Mouse (Mus musculus): ENCODE measurements around the gene Dab2ip. TPM values are rescaled to one million over a fixed set of nuclear protein-coding genes. Genes with fewer than 3 reads are reported as not detected.
A peak's percentile ranks its signal among the peaks of the same experiment; 100 is the strongest.

The Dab2ip gene
- total RNA-seq, 2 experiments from 2014 or later: 155 to 169 TPM

DNA sequence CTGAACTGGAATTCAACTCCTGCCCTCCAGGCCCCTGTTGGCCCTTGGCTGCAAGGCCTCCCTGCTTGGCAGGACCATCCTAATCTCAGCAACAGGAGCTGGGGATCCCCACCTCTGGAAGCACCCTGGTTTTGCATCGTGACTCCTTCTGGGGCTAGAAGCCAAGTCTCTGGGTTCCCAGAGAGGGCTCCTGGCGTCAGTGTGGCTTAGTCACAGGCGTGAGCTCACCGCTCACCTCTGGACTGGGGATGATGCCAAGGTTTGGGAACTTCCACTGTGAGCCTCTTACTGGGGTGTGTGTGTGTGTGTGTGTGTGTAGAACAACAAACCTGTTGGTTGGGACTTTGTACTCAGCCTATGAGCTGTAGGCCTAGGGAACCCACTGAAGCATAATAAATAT lies 31.7 kb downstream of the Dab2ip start:
- intact Hi-C loops (cut with DNase I): no loop called here
- no peak for DNase-seq (ENCODE audit: low spot score in 2 of 2)

DNA sequence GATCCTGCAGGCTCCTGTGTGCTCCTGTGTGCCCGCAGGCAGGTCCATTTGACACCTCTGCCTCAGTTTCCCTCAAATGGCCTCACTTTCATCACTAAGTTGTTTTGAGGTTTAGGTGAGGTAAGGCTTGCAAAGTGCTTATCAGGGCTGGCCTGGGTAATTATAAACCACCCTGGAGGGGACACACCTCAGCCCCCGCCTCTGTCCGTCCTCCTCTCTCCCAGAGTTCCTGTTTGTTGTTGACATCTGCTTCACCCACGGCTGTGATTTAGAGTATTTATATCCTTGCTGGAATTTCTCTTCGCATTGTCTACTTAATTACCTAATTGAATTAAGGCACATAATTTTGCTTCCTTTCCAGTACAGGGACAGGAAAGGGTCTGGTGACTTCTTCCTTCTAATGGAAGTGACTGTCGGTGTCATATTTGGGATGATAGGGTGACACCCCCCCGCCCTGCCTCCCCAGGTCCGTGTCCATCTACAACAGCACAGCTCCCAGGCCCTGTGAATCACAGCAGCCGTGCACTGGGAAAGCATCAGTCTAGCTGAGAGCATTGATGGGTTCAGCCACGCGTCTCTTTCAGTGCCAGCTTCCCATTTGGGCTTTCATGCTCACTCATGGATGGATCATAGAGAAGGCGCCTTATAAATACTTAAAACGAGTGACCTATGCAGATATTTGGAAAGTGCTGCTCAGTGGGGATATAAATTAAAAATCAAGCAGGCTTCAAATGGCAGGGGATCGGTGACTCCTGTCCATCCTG lies 34.1 kb downstream of the Dab2ip start:
- DNase-seq (ENCODE audit: low spot score in 2 of 2): no peak
- intact Hi-C loops (cut with DNase I): no loop called here

DNA sequence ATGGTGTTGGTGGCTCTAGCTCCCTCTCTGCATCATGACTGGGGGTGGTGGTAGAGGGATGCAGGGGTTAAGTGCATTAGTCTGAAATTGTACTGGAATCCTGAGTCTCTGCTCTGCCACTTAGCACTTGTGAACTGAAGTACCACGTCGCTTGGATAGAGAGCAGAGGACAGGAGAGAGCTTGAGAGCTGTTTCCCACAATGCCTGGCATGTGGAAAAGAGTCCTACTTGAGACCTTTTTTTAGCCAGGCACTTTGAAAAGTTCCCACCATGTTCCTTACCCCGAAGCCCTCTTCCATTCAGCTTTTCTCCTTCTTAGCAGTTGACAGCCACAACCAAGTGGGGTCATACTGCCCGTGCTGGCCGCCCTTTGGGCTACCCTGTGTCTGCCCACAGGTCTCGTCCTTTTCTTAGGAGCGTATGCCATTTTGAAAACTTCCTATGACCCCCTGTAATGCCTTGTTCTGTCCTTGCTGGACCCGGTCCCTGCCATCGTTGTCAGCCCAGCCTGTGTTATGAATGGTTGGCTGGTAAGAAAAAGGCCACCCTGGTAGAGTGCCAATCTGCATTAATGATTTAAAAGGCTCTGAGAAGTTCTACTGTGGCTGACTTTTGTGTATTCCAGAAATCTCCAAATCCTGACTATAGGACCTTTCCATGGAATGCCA lies 34.8 kb downstream of the Dab2ip start:
- no peak for DNase-seq (ENCODE audit: low spot score in 2 of 2)

DNA sequence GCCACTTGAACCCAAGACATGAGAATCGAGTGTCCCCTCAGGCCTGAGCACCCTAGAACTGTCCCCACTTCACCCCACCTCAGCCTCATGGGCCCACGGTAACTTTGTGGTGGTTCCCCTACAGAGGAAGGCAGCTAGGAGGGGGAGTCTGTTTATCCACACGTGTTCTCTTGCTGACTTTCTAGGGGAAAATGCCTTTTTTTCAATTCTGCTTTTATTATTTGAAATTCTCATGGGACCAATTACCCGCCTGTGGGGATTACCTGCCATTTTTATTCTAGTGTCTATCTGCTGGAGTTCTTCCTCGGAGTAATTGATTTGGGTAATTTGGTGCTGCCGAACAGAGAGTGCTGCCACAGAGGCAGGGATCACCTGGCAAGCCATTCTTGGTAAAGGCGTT lies 35.8 kb downstream of the Dab2ip start:
- DNase-seq (ENCODE audit: low spot score in 2 of 2): no peak
- intact Hi-C loops (cut with DNase I): no loop called here

More for the DNA sequence above, 34.8 kb downstream of the Dab2ip start:
- intact Hi-C loops (cut with DNase I): no loop called here

DNA sequence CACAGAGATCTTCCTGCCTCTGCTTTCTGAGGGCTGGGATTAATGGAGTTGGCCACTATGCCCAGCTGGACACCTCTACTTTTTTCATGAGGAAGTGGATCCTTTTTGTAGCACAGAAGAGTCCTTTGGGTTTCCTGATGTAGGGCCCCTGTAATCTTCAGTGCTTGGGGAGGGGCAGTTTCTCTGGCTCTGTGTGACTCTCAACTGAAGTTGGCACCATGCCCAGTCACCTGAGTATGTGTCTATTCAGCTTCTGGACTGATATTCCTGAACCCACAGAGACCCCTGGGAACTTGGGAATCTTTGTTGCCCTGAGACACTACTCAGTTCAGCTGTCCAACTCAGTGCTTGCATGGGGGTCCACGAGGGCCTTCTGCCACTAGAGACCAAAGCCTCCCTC lies 37.0 kb downstream of the Dab2ip start:
- intact Hi-C loops (cut with DNase I): no loop called here
- no peak for DNase-seq (ENCODE audit: low spot score in 2 of 2)

DNA sequence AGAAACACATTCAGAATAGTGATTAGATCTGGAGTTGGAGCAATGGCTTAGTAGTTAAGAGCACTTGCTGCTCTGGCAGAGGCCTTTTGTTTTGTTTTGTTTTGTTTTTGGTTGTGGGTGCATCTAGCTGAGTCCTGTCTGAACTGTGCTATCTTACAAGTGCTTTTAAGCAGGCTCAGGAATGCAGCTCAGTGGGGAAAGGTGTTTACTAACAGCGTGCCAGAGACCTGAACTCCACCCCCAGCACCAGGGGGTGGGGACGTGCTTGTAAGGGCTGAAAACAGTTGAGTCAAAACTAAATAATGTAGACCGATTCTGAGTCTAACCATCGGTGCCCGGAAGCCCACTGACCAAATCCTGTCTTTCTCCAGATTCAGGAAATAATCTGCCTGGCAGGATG lies 37.7 kb downstream of the Dab2ip start:
- intact Hi-C loops (cut with DNase I): no loop called here
- DNase-seq (ENCODE audit: low spot score in 2 of 2): no peak

DNA sequence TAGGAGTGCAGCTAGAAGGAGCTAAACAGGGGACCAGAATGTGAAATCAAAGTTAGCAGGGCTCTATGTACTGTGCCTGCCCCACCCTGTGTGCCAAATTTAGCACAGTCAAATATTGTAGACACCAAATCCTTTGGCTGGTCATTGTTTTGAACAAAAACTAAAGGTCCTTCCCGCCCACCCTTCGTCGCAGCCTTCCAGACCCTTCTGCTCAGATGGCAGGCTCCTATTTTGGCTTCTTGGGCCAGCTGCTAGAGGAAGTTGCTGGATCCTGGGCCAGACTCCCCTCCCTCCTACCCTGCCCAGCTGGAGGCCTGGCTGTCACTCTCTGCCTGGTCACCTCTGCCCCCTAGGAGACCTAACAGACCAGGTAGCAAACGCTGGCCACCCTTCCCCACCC lies 38.7 kb downstream of the Dab2ip start:
- intact Hi-C loops (cut with DNase I): no loop called here
- DNase-seq (ENCODE audit: low spot score in 2 of 2): no peak

DNA sequence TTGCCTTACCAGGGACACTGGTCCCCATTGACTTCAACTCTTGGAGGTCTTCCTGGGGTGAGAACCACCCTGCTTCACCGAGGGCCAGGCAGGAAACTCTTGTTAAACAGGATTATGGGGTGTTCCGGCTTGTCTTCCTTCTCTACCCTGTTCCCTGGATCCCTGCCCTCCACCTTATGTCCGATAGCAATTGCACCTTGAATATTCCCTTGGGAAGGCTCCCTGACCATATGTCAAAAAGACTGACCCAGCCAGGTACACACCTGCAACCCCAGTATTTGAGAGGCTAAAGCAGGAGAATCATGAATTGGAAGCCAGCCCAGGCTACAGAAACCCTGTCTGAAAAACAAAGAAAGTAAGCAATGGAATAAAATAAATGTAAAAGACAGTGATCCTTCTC lies 40.8 kb downstream of the Dab2ip start:
- no peak for DNase-seq (ENCODE audit: low spot score in 2 of 2)
- intact Hi-C loops (cut with DNase I): no loop called here

DNA sequence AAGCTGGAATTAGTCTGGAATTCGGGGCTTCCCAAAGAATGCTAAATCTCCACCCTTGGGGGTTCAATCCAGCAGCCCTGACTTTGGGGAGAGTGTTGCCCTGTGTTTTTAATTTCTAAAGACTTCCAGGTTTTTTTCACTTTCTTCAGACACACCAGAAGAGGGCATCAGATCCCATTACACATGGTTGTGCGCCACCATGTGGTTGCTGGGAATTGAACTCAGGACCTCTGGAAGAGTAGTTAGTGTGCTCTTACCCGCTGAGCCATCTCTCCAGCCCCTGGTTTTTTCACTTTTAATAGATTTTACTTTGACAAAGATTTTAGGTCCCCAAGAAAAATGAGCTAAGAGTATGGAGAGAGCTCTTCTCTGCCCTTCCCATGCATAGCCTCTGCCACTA lies 43.6 kb downstream of the Dab2ip start:
- intact Hi-C loops (cut with DNase I): no loop called here
- DNase-seq (ENCODE audit: low spot score in 2 of 2): no peak

DNA sequence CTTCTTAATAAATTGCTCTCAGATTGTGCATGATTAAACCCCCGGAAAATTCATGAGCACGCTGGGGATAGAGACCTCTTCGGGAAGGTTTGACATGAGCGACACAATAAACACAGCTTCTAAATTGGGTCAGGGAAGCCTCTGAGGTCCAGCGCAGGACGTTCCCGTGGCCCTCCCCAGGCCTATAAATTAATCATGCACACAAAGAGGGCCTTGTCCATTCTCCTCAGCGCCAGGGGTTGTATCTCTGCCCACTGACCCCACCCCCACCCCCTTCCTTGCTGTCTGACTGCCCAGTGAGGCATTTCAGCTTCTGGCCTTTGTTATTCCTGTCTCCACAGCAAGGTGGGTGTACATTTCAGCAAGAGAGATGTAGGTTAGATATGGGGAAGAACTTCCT lies 49.4 kb downstream of the Dab2ip start:
- no peak for DNase-seq (ENCODE audit: low spot score in 2 of 2)
- intact Hi-C loops (cut with DNase I): no loop called here

DNA sequence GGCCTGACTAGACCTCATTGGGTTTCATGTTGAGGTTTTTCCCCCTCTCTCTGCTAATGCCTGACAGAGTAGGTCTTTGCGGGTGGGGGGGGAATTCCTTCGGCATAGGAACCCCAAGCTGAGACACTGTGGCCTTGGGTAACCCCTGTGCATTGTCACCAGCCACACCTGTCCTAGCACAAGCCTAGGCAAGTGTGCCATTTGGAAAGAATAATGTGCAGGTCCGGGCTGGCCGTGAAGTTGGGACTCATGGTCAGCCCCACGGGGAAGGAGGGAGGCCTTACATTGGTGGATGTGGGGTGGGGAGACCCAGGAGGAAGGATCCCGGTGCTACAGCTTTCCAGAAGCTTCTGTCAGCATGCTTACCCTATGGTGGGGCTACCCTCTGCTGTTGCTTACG lies 50.8 kb downstream of the Dab2ip start:
- no peak for DNase-seq (ENCODE audit: low spot score in 2 of 2)
- intact Hi-C loops (cut with DNase I): no loop called here

DNA sequence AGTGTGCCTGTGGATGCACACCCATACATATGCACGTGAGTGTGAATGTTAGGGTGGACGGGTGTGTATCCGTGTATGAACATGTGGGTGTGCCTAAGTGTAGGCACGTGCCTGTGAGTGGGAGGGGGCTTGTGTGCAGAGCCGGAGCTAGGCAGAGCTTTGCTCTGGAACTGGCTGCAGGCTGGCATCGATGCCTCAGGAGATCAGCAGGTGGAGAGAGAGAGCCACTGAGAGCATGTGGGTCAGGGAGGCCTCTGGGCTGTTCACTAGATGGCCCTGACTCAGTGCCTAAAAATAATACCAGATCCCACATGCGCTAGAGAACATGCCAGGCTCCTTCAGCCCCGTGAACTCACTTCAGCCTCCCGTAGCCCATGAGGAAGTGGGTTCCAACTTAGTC lies 51.3 kb downstream of the Dab2ip start:
- intact Hi-C loops (cut with DNase I): no loop called here
- DNase-seq (ENCODE audit: low spot score in 2 of 2): peak; percentile 50 to 74

DNA sequence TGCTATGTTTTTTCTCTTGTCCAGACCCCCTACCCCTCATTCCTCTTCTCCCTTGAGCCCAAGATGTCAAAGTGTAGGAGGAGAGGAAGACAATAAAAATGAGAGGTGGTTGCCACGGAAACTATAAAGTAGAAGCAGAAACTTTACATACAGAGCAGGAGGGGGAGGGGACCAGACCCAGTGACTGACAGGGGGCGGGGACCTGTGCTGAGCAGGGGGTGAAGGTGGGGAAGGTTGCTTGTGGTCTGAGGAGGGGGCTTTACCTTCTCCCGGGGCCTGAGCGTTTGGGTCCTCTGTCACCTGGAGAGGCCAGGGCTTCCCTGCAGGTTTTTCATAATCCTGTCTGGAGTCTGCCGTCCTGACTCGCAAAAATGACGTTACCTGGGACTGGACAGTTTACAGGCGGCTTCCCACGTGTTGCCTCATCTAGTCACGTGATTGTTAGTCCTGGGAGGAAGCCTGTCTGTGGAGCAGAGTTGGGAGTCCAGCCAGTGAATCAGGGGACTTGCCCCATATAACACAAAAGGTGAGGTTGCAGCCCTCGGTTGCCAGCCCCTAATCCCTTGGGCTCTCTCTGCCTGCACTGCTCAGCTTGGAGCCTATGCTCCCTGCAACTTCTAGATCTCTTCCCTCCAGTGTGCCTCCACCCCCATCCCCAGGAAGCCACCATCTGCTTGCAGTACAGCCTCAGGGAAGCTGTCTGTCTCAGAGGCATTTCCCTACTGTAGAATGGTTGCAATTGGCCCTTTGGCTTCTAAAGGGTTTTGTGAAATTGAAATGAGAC lies 52.3 kb downstream of the Dab2ip start:
- intact Hi-C loops (cut with DNase I): no loop called here
- DNase-seq (ENCODE audit: low spot score in 2 of 2): peak; percentile 60 to 69

DNA sequence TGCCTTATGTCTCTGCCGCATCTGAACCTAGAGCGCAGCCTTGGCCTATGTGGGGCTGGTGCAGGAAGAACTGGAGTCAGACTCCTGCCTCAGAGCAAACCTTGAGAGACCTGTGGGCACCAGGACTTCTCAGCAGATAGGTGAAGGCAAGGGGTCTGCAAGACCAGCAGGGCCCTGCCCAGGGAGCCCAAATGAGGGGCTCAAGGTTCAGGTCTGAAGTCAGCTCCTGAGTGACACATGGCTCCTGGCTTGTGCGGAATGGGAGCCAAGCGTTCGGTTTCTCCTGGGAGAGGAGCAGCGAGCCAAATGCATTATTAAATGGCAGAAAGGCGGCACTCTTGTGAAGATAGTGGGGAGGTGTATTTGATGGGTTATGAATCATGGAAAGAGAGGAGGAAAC lies 52.9 kb downstream of the Dab2ip start:
- intact Hi-C loops (cut with DNase I): no loop called here
- no peak for DNase-seq (ENCODE audit: low spot score in 2 of 2)

DNA sequence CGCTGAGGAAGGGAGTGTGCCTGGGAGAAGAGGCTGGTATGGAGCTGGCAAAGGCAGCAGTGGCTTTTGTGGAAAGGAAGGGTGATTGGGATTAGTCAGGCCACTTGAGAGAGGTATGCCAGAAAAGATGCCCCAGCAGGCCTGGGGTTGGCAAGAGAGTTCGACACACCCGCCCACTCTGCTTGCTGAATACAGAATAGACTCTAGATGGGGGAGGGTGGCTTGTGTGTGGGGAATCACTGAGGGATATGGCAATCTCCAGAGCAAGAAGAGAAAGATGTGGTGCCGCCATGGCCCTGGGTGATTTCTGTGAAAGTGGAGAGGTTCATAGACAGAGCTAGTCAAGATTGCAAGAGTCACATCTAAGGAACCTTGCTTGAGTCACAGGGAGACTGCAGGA lies 53.6 kb downstream of the Dab2ip start:
- DNase-seq (ENCODE audit: low spot score in 2 of 2): no peak
- intact Hi-C loops (cut with DNase I): no loop called here

DNA sequence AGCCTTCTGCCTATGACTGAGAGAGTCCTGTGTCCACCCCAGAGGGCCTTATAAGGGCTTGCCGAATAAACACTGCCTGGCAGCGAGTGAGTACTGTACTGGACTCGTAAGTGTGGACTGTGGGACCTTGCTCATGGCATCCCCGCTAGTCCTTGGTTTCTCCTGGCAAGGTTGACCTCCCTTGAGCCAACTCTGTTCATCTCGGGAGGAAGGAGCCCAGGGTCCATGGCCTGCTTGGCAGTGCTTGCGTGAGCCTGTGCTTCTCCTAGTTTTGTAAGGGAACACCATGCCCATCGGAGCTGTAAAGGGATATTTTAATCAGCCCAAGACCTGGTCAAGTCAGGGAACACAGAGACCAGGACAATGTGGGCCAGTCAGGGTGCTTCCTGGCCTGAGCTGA lies 54.2 kb downstream of the Dab2ip start:
- intact Hi-C loops (cut with DNase I): no loop called here
- DNase-seq (ENCODE audit: low spot score in 2 of 2): no peak

DNA sequence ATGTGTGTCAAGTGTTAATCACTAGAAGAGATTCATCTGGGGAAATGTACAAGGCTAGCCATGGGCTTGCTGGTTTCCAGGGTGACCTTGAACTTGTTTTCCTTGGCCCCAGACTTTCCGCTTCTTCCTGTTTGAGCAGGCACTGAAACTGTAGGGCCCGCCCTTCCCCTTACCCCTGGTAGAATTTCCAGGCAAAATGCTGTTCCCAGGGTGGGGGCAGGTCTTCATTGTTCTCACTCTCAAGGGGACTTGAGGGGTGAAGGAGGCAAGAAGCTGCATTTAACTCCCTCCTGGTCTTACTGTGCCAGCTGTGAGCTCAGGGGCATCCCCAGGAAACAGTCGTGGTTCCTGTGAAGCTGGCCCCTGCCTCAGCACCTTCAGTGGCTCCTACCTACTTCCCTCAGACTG lies 55.9 kb downstream of the Dab2ip start:
- no peak for DNase-seq (ENCODE audit: low spot score in 2 of 2)
- intact Hi-C loops (cut with DNase I): no loop called here

DNA sequence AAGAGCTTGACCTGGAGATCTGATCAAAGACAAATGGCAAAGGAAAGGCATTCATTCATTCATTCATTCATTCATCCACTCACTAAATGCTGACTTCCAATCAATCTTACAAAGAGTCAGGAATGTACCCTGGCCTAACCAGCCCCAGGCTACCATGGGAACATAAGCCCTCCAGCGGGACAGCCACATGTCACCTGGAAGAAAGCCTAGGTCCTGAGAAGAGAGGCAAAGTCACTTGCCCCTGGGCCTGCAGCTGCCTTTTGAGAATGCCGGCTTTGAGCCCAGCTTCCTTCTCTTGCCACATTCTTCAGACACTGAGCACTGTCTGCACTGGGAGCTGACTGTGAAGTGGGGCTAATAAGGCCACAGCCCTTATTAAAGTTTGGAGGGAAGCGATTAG lies 56.3 kb downstream of the Dab2ip start:
- DNase-seq (ENCODE audit: low spot score in 2 of 2): no peak
- intact Hi-C loops (cut with DNase I): no loop called here

DNA sequence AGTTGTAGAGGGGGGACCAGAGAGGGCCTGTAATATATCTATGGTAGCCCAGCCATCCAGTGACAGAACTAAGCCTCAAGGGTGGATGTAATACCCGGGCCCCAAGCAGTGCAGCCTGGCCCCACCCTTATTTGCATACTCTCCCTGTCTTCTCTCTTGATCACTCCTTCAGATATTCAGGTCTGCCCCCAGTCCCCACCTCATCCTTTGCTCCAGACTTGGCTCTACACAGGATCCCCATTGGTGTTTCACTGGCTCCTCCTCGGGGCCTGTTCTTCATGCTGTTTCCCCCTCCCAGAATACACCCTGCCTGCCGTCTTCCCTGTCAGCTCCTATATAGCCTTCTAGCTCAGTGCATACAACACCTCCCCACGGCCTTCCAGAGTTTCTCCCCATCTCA lies 57.3 kb downstream of the Dab2ip start:
- intact Hi-C loops (cut with DNase I): no loop called here
- no peak for DNase-seq (ENCODE audit: low spot score in 2 of 2)

DNA sequence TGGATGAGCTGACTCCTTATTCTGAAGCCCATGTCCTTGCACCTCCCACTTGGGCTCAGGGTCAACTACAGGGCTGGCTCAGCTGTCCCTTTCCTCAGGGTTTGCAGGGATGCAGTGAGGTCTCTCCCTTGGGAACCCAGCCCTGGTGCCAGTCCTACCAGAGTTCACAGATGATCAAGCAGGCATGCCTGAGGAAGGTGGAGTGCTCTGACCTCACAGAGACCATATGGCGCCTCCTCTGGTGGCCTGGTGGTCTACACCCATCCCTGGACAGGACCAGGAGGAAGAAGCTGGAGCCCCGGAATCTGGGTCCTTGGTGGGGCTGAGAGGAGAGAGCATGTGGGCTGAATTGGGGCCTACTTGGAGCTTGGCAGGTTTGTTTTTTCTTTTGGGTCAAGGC lies 57.9 kb downstream of the Dab2ip start:
- intact Hi-C loops (cut with DNase I): no loop called here
- no peak for DNase-seq (ENCODE audit: low spot score in 2 of 2)

Measured in left cerebral cortex, postnatal 14 days (tissue).